Mouse (Mus musculus): ENCODE measurements at regions not wholly inside any gene's neighbourhood (a gene's known extent, or its start where the extent isn't known, plus 50 kb on each side); places are given as distances from the start of the nearest gene placed in this dataset.

DNA sequence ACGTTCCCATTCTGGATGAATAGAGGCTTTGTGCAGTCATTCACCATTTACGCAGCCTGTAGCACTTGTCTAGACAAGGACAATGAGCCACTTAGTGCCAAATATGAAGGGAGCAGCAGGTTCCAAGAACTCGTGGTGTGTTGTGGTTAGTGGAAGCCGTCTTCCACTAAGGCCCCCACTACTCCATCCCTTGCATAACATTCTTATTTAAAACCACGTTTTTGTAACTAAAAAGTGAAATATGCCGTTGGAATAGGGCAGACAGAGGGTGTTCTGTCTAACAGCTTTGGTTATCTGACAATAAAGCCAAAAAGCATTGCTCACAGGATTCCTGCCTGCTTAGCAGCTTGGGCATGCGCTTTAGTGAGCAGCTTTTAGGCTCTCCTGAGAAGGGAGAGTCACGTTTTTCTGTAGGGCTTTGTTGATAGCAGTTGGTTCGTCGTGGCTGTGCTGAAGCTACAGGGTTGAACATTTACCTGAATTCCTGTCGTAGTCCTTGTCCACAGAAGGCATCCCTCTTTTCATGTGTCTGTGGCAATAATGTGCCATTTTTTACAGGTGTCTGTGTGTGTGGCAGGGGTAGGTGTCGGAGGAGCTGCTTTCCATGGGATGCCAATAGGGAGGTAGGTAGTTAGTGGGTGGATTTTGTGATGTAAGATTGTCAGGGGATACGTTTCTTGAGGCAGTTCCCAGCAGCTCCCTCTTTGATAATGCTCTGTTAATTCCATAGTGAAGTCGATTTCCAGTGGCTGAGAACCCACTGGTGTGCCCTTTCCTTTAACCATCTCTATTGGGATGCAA is 221.9 kb downstream of the 1700064H15Rik start:
- DNase-seq (ENCODE audit: low spot score in 2 of 2): peak; percentile 8 to 22
- intact Hi-C loops (cut with DNase I): no loop called here

GRCm38 (mm10) chr3:19385675-19386074 is 242.8 kb downstream of the 1700064H15Rik start:
- intact Hi-C loops (cut with DNase I): no loop called here
- DNase-seq (ENCODE audit: low spot score in 2 of 2): no peak

- intact Hi-C loops (cut with DNase I): no loop called here
- DNase-seq (ENCODE audit: low spot score in 2 of 2): no peak
These were observed 259.5 kb downstream of the 1700064H15Rik start for GRCm38 (mm10) chr3:19368998-19369397.

- no peak for DNase-seq (ENCODE audit: low spot score in 2 of 2)
- intact Hi-C loops (cut with DNase I): no loop called here
These were observed 260.7 kb downstream of the 1700064H15Rik start for GRCm38 (mm10) chr3:19367761-19368160.

Data from left cerebral cortex, postnatal 36 days (tissue).